Mouse (Mus musculus) T-helper 2 cell (primary cell): ENCODE data around the gene 1700015G11Rik.

Source experiments
- in situ Hi-C: fragments of 300-600 bp; cut with MboI, MseI; formaldehyde crosslinking; loops from one replicate; pipeline ENCODE4 v1.15.1; 2025; ENCODE audit warnings: high pct_unique_total_duplicates

1700015G11Rik gene

GRCm38 (mm10) chr7:51969379-51969778, 46.1 kb downstream of the 1700015G11Rik start:
- in situ Hi-C loops: loop anchor here (10.0 kb wide), 1 partner anchor 115 kb away; no protein-coding TSS in a partner anchor

GRCm38 (mm10) chr7:51967581-51967980, 47.9 kb downstream of the 1700015G11Rik start:
- in situ Hi-C loops: loop anchor here (10.0 kb wide), 1 partner anchor 113 kb away; no protein-coding TSS in a partner anchor

- in situ Hi-C loops: loop anchor here (10.0 kb wide), 1 partner anchor 110 kb away; no protein-coding TSS in a partner anchor
Measured at GRCm38 (mm10) chr7:51964681-51965080, 50.8 kb downstream of the 1700015G11Rik start.

- in situ Hi-C loops: loop anchor here (10.0 kb wide), 1 partner anchor 108 kb away; no protein-coding TSS in a partner anchor
Measured at GRCm38 (mm10) chr7:51962219-51962952, 53.1 kb downstream of the 1700015G11Rik start.
